Mouse (Mus musculus) embryo, embryonic 10.5 days (tissue): ENCODE measurements at regions not wholly inside any gene's neighbourhood (a gene's known extent, or its start where the extent isn't known, plus 50 kb on each side); places are given as distances from the start of the nearest gene placed in this dataset.
A peak's percentile ranks its signal among the peaks of the same experiment; 100 is the strongest.

ENCODE experiments used
- DNase-seq: peaks from one replicate; pipeline ENCODE4 v3.0.0-alpha.2; 2015; ENCODE audit warnings: low spot score

DNA sequence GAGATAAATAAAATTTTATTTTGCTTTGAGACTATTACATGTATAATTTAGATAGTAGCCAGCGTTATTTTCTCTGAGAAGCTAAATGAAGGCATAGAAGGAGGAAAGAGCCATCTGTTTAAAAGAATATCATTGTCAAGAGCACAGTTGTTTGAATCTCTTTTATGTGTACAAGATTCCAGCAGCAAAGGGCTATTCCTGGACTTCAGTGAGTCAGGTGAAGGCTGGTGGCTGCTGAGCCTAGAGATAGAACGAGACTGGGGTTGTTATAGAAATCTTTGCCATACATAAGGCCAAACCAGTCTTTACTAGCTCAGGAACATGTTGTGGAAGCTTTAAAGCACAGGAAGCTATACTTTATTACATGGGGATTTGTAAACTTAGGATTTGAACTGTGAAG is 261.6 kb downstream of the Adcyap1 start:
- no peak for DNase-seq

DNA sequence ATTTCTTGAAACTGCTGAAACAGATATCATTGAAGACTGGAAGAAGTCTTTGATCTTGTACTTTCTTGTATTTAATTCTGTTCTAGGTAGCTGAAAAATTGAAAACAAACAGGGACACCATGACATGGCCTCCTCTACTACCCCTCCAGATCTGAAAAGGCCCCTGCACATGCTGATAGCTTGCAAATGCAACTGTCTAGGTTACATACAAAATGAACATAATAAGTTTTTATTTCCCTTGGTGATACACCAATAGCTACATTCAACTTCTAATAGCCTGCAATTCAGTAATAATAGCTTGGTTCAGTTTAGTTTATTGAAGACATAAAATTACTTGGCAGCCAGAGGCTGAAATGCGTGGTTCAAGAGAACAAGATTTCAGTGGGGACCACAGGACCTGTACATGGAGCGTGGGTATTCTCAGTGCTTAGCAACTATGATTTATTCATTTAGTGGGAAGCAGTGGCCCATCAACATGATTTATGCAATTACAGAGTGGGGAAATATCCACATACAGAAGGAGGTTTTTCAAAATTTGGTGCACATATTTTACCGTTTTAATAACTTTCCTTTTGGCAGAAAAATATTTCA is 264.9 kb downstream of the Adcyap1 start:
- DNase-seq, result no peak

GRCm38 (mm10) chr17:93482378-93482777 is 283.6 kb downstream of the Adcyap1 start:
- DNase-seq, result no peak

DNA sequence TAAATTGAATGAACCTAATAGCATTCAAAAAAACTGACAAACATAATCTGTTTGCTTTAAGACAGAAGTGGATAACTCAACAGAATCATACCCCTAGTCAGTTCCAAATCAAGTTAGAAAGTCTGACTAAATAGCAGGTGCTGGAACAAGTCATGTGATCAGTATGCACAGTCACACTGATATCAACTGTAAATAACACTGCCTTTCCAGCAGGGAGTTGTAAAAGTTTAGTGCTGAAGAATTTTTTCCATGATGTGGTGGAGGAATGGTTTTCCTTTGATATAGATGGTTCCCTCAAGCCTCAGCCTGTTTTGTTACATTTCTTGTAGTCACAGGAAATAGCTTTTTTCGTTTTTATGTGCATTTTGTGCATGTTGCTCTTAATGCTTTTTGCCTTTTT is 285.7 kb downstream of the Adcyap1 start:
- no peak for DNase-seq

GRCm38 (mm10) chr17:93486442-93486841 is 287.6 kb downstream of the Adcyap1 start:
- DNase-seq, result no peak

DNA sequence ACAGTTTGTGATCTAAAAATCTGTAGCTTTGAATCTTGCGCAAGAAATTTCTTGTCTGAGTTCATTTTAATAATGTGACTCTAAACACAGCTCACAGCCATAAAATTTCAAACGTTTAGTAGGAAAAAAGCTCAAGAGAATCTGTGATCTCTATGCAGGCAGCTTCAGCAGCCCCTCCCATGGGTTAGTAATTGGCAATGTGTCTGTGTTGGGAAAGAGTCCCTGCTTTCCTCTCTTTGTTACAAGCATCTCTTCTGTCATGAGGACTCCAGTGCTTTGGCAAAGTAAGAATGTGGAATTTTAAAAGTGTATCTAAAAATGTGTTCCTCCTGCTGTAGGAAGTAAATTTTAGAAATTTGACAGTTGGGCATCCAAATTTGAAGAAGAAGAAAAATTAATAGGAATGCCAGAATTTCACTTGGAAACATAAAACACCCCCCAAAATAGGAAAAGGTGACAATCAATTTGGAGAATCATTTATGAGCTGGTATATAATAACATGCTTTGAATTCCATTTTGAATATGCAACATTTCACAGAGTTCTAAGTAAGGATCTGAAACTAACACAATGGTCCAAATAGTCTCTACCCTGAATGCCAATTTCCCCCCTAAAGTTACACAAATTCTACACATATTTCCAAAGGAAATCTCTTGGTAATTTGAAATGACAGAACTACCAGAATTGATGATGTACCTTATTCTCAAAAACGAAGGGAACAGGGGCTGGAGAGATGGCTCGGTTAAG is 291.3 kb downstream of the Adcyap1 start:
- DNase-seq, result no peak

DNA sequence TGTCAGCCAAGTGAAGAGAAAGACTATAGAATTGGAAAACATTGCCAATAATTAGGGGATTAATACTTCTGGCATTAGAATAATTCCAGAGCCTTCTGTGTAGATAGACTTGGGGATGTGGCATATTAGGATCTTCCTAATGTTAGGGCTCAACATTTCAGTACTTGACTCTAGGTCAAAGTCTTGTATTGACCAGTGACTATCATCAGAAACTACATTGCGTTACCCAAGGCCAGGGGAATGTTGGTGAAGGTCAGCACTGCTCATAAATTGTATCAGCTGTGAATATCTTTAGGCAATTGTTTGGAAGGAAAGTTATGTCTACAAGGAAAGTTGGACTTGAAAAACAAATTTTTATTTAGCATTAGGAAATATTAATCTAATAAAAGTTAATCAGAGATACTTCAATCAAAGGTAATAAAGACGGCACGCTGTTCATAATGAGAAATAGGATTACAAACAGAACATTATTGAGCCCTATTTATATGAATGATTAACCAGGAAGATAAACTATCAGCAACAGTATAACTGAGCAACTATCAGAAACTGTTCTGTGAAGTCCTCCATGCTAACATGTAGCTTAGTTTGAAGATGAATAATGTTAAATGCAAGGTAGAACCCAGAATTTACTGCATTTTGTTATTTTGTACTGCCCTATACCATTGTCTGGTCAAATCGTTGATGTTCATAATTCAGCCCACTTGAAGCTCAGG is 310.2 kb downstream of the Adcyap1 start:
- DNase-seq, result no peak

GRCm38 (mm10) chr17:93523406-93523805 is 324.6 kb downstream of the Adcyap1 start:
- no peak for DNase-seq

GRCm38 (mm10) chr17:93525871-93526644 is 327.2 kb downstream of the Adcyap1 start:
- DNase-seq, result no peak

GRCm38 (mm10) chr17:93532535-93532934 is 333.7 kb downstream of the Adcyap1 start:
- no peak for DNase-seq

- DNase-seq, result no peak
Measured at GRCm38 (mm10) chr17:93534945-93535344, 336.1 kb downstream of the Adcyap1 start.

GRCm38 (mm10) chr17:93535751-93536150 is 336.9 kb downstream of the Adcyap1 start:
- DNase-seq, result no peak

- DNase-seq, result no peak
Measured at GRCm38 (mm10) chr17:93541795-93542194, 343.0 kb downstream of the Adcyap1 start.

DNA sequence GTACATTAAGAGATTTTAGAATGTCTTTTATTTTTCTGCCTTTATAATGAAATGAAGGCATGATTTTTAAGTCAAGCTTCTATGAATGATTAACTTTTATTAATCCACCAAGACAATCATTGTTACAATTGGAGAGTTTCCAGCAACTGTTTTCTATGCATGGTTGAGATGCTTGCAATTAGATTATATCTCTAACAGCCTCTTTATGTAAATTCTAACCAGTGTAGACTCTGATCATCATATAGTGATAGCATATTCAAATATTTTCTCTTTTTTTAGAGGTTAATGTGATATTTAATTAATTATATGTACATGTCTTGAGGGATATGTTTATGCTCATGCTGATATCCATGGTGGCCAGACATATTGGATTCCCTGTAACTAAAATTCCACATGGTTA is 351.5 kb downstream of the Adcyap1 start:
- no peak for DNase-seq

- DNase-seq, result no peak
Measured at GRCm38 (mm10) chr17:93555872-93556271, 357.1 kb downstream of the Adcyap1 start.

DNA sequence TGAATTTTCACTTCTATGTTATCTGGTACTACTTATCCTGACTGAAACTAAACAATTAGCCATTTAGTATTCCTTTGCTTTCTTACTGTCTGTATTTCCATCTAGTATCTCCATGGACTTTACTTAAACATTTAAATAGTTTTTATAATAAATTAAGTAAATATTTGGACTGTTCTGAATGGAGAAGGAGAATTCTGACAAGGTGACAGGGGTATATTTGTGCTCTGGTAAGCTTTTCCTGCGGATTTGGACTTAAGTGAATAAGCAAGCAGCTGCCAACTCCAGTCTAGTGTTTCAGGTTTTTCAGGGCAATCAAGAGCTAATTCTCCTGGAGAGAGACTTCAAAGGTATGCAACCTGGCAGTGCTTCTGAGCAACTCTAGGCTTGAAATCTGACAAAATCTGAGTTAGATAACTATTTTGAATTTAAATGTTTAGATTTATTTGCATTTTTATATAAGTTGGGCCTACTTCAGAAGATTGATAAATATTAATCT is 364.5 kb downstream of the Adcyap1 start:
- peak; percentile 1 for DNase-seq

GRCm38 (mm10) chr17:93579981-93580380 is 381.2 kb downstream of the Adcyap1 start:
- no peak for DNase-seq

GRCm38 (mm10) chr17:93598181-93598685 is 399.4 kb downstream of the Adcyap1 start:
- DNase-seq, result no peak

DNA sequence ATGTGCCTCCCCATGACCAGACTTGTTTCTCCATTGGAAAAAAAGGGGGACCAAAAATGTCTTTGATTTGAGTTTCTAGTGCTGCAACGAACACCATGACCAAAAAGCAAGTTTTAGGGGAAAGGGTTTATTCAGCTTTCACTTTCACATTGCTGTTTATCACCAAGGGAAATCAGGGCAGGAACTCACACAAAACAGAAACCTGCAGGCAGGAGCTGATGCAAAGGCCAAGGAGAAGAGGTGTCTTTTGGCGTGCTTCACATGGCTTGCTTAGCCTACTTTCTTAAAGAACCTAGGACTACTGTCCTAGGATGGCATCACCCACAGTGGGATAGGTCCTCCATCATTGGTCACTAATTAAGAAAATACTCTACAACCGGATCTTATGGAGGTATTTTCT is 401.4 kb downstream of the Adcyap1 start:
- DNase-seq, result no peak

DNA sequence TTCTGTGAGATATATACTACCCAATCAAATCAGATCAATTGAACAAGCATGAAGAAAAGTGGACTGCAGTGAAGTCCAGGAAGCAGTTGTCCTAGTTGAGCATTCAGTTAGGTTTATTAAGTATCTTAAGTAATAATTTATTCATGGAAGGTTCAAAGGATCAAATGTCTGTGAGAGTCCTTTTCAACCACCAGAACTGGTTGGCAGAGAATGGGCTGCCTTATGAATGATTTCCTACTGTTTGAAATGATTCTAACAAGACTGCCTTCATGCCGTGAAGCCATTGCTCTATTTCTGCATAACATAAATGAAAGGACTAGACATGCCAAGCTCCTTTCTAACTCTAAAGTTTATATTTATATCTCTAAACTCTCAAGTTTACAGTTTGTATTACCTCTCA is 410.4 kb downstream of the Adcyap1 start:
- no peak for DNase-seq

DNA sequence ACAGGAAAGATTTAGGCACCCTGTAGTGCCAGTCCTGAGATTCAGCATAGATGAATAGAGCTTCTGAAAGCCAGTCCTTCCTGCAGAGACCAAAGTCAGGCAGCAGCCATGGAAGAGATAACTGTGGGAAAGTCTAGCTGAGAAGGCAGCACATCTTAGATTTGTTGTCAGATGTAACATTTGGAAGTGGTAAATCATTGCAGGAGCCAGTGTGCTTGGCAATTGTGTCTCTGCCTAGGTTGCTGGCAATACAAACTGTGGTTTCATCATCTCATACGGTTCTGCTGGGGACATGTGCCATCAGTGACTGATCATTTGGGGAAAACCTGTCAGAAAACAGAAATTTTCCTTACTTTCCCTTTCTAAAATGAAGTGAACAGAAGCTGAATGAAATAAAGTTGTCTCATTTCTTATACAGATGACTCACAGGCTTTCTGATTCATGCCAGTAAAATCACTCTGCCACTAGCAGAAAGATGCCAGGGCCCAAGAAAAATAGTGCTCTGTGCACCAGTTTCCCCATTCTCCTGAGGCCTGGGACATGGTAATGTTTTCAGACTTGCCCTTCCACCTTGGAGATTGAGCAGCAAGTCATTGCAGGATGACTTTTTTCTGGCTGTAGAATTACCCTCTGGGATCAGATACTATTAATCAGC is 411.3 kb downstream of the Adcyap1 start:
- DNase-seq, result no peak
